In genomic region chr11:94118612-94119011, GRCm38 (mm10) we compare ENCODE assay signal across 15 mouse cellular contexts.
"Had no signal": no experiment of that assay in that cellular context is flagged by ENCODE, and none has a peak within 500 bp of the region (broad histone marks: within the 10 kb centered on the region; RNA-seq: fewer than 3 reads in every experiment).

No protein-coding gene starts in this region.

- H3K4me1 ChIP-seq: kidney, embryonic 15.5 days; limb, embryonic 13.5 days; lung, embryonic 15.5 days; midbrain, embryonic 12.5 days; neural tube, embryonic 13.5 days had no signal

- H3K27me3 ChIP-seq: kidney, embryonic 15.5 days; limb, embryonic 13.5 days; lung, embryonic 15.5 days; midbrain, embryonic 12.5 days; neural tube, embryonic 13.5 days had no signal

- H3K9me3 ChIP-seq: kidney, embryonic 15.5 days; limb, embryonic 13.5 days; lung, embryonic 15.5 days; midbrain, embryonic 12.5 days; neural tube, embryonic 13.5 days had no signal

- H3K27ac ChIP-seq: kidney, embryonic 15.5 days; limb, embryonic 13.5 days; lung, embryonic 15.5 days; midbrain, embryonic 12.5 days; neural tube, embryonic 13.5 days had no signal

- H3K4me3 ChIP-seq: kidney, embryonic 15.5 days; limb, embryonic 13.5 days; lung, embryonic 15.5 days; midbrain, embryonic 12.5 days; neural tube, embryonic 13.5 days had no signal

- H3K4me2 ChIP-seq: kidney, embryonic 15.5 days; limb, embryonic 13.5 days; liver, embryonic 11.5 days; lung, embryonic 15.5 days; midbrain, embryonic 12.5 days; neural tube, embryonic 13.5 days had no signal

- DNase-seq: kidney, adult 2 months; kidney, postnatal 14 days; retina, postnatal 1 day; right cerebral cortex, postnatal 4 days; spleen, adult 18-20 months; thymus, adult 2 months; thymus, postnatal 25 days had no signal

- H3K9ac ChIP-seq: kidney, embryonic 15.5 days; limb, embryonic 13.5 days; lung, embryonic 15.5 days; midbrain, embryonic 12.5 days; neural tube, embryonic 13.5 days had no signal

- ATAC-seq: intestine, embryonic 16.5 days; midbrain, embryonic 16.5 days had no signal
